Mouse (Mus musculus): ENCODE results near the gene Elovl7. TPM values are rescaled to one million over a fixed set of nuclear protein-coding genes. Genes with fewer than 3 reads are reported as not detected.

Elovl7 gene
- total RNA-seq, 2 experiments from 2014 or later = 5.1 to 5.8 TPM

GRCm38 (mm10) chr13:108323317-108323716, 109.1 kb downstream of the Elovl7 start:
- no peak for TF ChIP-seq CTCF (conservative IDR thresholded peaks at IDR 0.05)
- no peak overlapping the region for H3K4me3 ChIP-seq
- H3K27ac ChIP-seq = no peak overlapping the region
- no peak for DNase-seq (ENCODE audit: low spot score in 2 of 2)

DNA sequence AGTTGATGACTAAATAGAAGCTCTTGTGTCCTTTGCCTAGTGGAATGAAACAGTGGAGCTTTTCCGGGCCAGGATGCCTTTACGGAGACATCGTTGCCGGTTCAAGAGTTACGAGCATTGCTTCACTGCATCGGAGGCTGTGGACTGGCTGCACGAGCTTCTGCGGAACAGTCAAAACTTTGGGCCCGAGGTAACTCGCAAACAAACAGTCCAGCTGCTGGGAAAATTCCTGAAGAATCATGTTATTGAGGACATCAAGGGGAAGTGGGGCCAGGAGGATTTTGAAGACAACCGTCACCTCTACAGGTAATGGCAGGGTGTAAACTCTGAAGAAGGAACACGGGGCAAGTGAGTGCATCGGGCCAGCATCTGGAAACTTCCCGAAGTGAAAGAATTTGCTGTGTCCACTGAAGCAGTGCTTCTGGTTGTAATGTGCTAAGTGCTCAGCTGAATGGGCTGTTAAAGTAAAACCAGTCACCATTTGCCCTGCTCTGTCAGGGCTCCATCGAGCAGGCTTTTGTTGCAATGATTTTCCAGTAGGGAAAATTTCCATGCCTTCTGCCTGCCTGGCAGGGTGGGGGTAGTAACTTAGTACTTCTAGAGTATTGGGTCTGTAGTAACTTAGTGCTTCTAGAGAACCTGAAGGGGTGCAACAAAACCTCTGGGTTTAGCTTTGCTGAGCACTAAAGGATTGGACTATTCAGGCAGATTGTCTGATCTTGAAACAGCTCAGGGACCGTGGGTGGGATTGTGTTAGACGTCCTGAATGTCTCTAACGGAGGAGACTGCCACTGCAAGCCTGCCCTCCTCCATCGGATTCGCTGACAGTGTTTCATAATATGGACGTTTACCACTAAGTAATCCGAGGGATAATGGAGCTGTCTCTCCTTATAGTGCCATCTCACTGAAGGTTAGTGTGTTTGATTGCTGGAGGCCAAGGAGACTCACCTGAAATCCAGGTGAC, 109.9 kb downstream of the Elovl7 start:
- no peak overlapping the region for H3K4me3 ChIP-seq
- DNase-seq (ENCODE audit: low spot score in 2 of 2) = no peak
- no peak for TF ChIP-seq CTCF (conservative IDR thresholded peaks at IDR 0.05)
- H3K27ac ChIP-seq = no peak overlapping the region

DNA sequence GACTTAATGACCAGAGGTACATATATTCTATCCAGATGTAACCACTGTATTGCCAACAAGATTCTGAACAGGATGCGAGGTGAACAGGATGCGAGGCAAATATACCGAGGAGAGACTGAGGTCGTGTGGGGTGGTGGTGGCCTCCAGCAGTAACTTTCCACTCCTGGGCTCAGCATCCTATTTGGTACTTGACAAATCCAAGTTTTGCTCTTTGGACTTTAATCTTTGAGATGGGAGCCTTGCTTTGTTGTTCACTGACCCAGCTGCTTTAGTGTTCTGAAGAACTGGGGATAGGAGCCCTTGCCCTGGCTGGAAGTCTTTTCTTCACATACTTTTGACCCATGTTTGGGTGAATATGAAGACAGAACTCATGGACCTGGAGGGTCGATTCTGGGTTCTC, 111.7 kb downstream of the Elovl7 start:
- no peak overlapping the region for H3K27ac ChIP-seq
- no peak for DNase-seq (ENCODE audit: low spot score in 2 of 2)
- no peak for TF ChIP-seq CTCF (conservative IDR thresholded peaks at IDR 0.05)
- H3K4me3 ChIP-seq = no peak overlapping the region

DNA sequence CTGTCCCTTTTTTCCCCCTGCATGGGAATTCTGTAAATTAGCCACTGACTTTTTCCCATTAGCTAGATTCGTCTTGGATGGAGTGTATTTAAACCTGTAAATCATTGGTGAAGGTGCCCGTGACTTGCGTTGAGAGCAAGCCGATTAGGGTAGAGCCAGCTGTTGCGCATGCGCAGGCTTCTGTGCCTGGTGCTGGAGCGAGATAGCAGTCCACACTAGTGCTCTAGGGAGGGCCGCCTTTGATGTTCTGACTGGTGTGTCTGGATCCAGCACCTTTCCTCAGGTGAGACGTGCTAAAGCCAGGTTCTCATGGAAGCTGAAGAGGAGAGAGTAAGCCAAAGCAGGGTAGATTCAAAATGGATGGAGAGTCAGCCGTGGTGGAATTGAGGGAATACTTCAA, 112.1 kb downstream of the Elovl7 start:
- no peak for DNase-seq (ENCODE audit: low spot score in 2 of 2)
- H3K27ac ChIP-seq = no peak overlapping the region
- no peak overlapping the region for H3K4me3 ChIP-seq
- TF ChIP-seq CTCF (conservative IDR thresholded peaks at IDR 0.05) = no peak

GRCm38 (mm10) chr13:108327047-108327446, 112.8 kb downstream of the Elovl7 start:
- no peak for TF ChIP-seq CTCF (conservative IDR thresholded peaks at IDR 0.05)
- H3K27ac ChIP-seq = no peak overlapping the region
- no peak for DNase-seq (ENCODE audit: low spot score in 2 of 2)
- H3K4me3 ChIP-seq = no peak overlapping the region

GRCm38 (mm10) chr13:108328406-108329180, 114.4 kb downstream of the Elovl7 start:
- no peak for TF ChIP-seq CTCF (conservative IDR thresholded peaks at IDR 0.05)
- DNase-seq (ENCODE audit: low spot score in 2 of 2) = no peak
- no peak overlapping the region for H3K4me3 ChIP-seq
- H3K27ac ChIP-seq = no peak overlapping the region

GRCm38 (mm10) chr13:108329693-108330092, 115.5 kb downstream of the Elovl7 start:
- TF ChIP-seq CTCF (conservative IDR thresholded peaks at IDR 0.05) = peak; percentile 86
- no peak overlapping the region for H3K4me3 ChIP-seq
- DNase-seq (ENCODE audit: low spot score in 2 of 2) = no peak
- H3K27ac ChIP-seq = no peak overlapping the region

Other genes starting within 250 kb of the Elovl7 start
- gene Smim15, start 170.0 kb upstream of the Elovl7 start, total RNA-seq (2021) = 10 to 100 TPM; 58.8 to 60.0 TPM
- 10 to 100 TPM; 21.5 to 24.2 TPM for gene Ndufaf2, start 55.8 kb upstream of the Elovl7 start, total RNA-seq (2021)
- gene Ercc8, start 55.7 kb upstream of the Elovl7 start, total RNA-seq (2021) = 10 to 100 TPM; 17.1 to 18.3 TPM
- under 1 TPM; 0.33 to 0.34 TPM for gene Depdc1b, start 101.9 kb downstream of the Elovl7 start, total RNA-seq (2021)
- gene Pde4d, start 235.5 kb downstream of the Elovl7 start, total RNA-seq (2021) = 10 to 100 TPM; 72.2 to 73.8 TPM

Measured in layer of hippocampus, adult 2 months (tissue).